Mouse (Mus musculus) lung, postnatal 4 days (tissue): ENCODE data around the gene Slc34a2.
A peak's percentile ranks its signal among the peaks of the same experiment; 100 is the strongest.

Source experiments
- DNase-seq, 2 experiments: peaks; one replicate each; pipeline ENCODE4 v3.0.0; 2021

Slc34a2 gene

DNA sequence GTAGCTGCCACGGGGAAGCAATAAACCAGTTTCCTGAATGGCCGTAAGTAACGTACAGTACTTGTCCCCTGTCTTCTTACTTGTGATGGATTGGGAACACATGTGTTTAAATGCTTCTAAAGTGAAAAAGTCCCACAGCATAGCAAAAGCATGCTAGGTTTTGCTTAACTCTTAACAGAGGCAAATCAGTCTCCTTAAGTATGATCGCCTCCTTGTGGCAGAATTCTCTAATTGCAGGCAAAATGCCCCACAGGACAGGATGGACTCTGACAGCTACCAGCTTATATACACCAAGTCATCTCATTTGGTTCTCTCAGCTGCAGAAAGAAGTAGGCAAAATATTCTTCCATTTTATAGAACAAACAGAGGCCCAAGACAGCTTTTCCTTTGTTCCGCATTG, 75.1 kb downstream of the Slc34a2 start:
- DNase-seq = no peak

DNA sequence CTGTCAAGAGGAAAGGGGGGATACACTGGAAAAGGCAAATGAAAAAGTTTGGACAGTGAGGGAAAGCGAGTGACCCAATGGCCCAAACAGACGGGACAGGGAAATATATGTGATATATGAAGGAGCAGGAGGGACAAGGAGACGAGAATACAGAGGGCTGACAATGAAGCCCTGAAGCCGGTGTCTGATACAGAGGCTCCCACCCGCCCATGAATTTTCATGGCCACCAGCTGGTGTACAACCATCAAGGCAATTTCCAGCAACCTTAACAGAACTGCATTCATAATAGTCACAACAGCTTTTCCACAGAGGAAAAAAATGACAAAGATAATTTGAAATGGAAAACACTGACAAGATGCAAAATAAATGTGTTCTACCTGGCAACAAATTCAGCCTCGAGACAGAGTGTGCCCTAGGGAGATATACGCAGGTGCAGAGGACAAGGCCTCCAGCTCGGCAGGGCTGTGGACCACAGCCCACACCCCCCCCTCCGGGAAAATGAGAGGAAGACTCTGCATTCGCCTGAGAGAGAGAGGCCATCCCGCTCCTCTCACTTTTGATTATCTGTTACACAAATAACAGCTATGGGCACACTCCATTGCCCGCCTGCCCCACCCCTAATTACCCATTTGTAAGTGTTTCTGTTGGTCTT, 76.9 kb downstream of the Slc34a2 start:
- DNase-seq = no peak

DNA sequence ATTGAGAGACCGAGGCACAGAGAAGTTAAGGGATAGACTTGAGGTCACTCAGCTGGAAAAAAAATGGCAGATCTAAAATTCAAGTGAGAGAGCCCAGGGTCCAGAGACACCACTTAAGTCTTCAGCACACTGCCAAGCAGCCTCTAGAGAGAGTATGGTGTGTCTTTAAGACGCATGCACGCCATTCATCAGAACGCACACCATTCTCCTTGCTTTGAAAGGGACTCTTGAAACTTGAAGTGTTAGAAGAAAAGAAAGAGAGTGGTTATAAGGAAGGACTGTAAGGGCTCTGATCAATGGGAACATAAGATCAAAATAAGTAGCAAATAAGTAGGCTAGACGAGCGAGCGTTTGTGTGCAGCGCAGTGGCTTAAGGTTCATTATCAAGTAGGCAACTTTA, 80.3 kb downstream of the Slc34a2 start:
- DNase-seq = no peak

DNA sequence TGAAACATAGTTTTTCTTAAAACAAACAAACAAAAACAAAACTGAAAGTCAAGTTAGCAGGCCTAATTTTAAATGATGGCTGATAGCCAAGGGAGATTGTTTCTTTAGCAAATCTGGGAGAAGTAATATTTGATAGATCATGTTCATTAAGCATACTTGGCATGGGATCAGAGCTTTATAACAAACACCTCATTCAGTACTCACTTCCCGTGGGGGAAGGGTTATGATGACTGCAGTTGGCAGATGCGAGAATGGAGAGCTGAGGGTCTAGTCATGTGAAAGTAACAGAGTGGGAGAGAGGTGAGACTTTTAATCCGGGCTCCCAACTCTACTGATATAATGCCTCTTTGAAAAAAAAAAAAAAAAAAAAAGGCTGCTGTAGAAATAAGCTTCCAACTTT, 81.8 kb downstream of the Slc34a2 start:
- peak; percentile 14 to 43 for DNase-seq
